Mouse (Mus musculus): Measurements from ENCODE around the gene S100a1.

DNA sequence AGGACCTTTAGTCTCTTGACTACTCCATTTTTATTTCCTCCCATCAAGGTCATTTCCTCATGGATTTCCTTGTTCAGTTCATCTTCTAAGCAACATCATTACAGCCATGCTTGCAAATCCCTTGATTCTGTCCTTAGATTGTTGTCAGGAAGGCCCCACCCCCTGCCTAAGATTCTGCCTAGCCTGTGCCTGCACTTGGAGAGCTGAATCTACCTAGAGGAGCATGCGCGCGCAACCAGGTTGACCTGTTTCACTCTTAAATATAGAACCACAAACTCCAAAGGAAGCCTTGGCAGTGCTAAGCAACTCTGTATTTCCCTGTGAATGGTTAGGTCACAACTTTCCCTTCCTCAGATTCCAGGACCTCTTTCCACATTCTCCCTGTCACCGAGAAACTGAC, 3.5 kb upstream of the S100a1 start:
- TF ChIP-seq CTCF (IDR thresholded peaks at IDR 0.05; ENCODE audit: borderline replicate concordance, insufficient read depth, low read depth, low read length) = no peak
- no peak for TF ChIP-seq POLR2A (IDR thresholded peaks at IDR 0.05; ENCODE audit: borderline replicate concordance, insufficient read depth, low read length)
